Mouse (Mus musculus) olfactory bulb, adult 2 months (tissue): ENCODE results near the gene A330070K13Rik.

Experiments used
- CTCF ChIP-seq: fragments of 200-500 bp; IDR thresholded peaks from 2 replicates; pipeline ENCODE4 v1.5.1; 2012; ENCODE audit warnings: low read depth, mild to moderate bottlenecking, low read length, moderate library complexity; ENCODE audit not compliant: insufficient read depth
- POLR2A ChIP-seq: fragments of 200-500 bp; IDR thresholded peaks from 2 replicates; pipeline ENCODE4 v1.6.1; 2012; ENCODE audit warnings: mild to moderate bottlenecking, low read depth, low read length, moderate library complexity; ENCODE audit not compliant: insufficient read depth

DNA sequence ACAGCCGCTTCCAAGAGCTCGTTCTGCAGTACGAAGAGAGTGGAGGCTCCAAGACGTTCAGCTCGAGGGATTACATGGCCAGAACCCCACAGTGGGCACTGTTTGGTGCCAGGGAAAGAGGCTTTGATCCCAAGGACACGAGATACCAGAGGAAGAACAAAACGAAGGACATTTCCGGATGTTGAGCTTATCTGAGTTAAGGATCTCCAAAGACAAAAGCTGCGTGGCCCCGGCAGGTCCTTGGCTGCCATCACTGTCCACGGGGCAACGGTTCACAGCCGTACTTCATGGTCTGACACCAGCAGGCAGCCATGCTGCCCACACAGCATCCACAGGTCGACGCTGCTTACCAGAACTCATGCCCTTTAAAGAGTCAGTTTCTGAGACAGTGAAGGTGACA is 43.8 kb downstream of the A330070K13Rik start:
- TF ChIP-seq CTCF = no peak
- no peak for TF ChIP-seq POLR2A
